Mouse (Mus musculus) E14TG2a.4 (cell line): ENCODE results near the gene Gm14443.

ENCODE experiments used
- CTCF ChIP-seq: conservative IDR thresholded peaks from 2 replicates; pipeline ENCODE4 v1.5.1; 2014; ENCODE audit warnings: low read length
- NANOG ChIP-seq: IDR thresholded peaks from 2 replicates; pipeline ENCODE4 v1.6.1; 2014; ENCODE audit warnings: borderline replicate concordance, low read length, mixed read lengths
- POU5F1 ChIP-seq: IDR thresholded peaks from 2 replicates; pipeline ENCODE4 v1.6.1; 2014; ENCODE audit warnings: low read length, borderline replicate concordance

DNA sequence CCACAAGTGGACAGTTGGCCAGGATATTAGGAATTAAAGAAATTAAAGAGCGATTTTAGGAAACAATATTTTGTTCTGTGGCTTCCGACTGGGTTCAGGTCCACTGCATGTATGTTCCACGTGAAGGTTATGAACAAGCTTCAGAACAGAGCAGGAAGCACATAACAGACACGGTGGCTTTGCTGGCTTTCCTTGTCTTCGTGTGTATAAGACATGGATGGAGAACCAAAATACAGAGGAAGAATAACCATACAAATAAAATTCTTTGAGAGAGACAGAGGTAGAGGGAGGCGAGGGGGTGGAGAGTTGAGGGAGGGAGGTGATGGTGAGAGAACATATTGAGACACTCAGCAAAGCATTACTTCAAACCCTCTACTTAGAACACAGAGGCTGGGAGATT lies 641 bp upstream of the Gm14443 start:
- TF ChIP-seq CTCF: no peak
- TF ChIP-seq POU5F1: no peak
- no peak for TF ChIP-seq NANOG
